Mouse (Mus musculus): ENCODE results near the gene Cenpp. TPM values are rescaled to one million over a fixed set of nuclear protein-coding genes. Genes with fewer than 3 reads are reported as not detected.

The Cenpp gene
- polyA plus RNA-seq, 1 experiment from 2014 or later: 3.8 TPM

DNA sequence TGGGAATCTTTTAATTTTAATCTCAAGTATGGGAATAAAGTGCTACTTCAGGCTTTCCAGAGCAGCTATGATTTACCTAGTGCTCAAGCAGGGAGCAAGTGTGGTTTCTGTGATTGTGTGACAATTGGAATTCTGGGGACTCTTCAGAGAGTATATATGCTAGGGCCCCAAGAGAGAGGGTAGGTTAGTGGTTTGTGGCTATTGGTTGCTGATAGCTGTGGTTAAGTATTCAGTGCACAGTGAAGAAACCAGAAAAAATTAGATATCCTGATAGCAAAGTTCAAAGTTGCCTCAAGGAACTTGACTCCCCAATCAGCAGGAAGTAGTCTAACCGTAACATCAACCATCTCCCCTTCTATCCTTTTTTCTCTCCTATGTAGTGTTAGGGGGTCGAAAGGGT is 25.2 kb upstream of the Cenpp start:
- H3K4me1 ChIP-seq (ENCODE audit: insufficient read depth, low read depth, low read length): peaks cover 3% of the 10 kb centered on the region; the same call in 1 of the 2 replicates
- H3K9ac ChIP-seq (replicated peaks; ENCODE audit: low read depth): no peak overlapping the region
- no peak overlapping the region for H3K4me3 ChIP-seq (ENCODE audit: low read depth, low read length)
- H3K27me3 ChIP-seq (replicated peaks; ENCODE audit: insufficient read depth, low read length): no peaks in the 10 kb centered on the region
- H3K9me3 ChIP-seq (ENCODE audit: low read length): no peaks in the 10 kb centered on the region
- H3K27ac ChIP-seq (ENCODE audit: low read length): no peak overlapping the region
- 0 out of 2 replicates have a peak, but pooled peaks cover 5% of the 10 kb centered on the region for H3K36me3 ChIP-seq (ENCODE audit: insufficient read depth, low read length)
- TF ChIP-seq CTCF (IDR thresholded peaks at IDR 0.05) (no peak), EP300 (IDR thresholded peaks at IDR 0.05) (no peak)
- ATAC-seq (no peak), DNase-seq (ENCODE audit: low spot score) (no peak)
- H3K4me2 ChIP-seq (replicated peaks; ENCODE audit: low read depth, low read length): no peak overlapping the region
- 82% methylated on average over 2 of the region's 2 CpGs for WGBS

DNA sequence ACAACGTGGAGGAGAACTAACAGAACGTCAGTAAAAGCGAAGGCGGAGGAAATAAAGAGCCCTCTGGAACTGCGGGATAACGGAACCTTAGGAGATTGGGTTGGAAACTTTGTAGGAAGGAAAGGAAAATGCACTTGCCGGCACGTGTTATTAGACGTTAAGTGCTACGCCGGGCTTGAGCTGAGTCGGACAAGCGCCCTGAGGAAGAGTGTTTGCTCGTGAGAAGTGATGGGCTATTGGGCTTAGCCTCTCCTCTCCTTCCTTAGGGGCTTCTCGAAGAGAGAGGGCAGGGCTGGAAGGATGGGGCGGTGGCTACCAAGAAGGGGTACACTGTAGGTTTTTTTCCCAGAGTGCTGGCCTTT is 576 bp upstream of the Cenpp start:
- peak overlapping the region; percentile 46 for H3K9ac ChIP-seq (replicated peaks; ENCODE audit: low read depth)
- TF ChIP-seq EP300 (IDR thresholded peaks at IDR 0.05): no peak
- no peak for TF ChIP-seq CTCF (IDR thresholded peaks at IDR 0.05)
- DNase-seq (ENCODE audit: low spot score): peak; percentile 84
- H3K27me3 ChIP-seq (replicated peaks; ENCODE audit: insufficient read depth, low read length): no peaks in the 10 kb centered on the region
- H3K4me1 ChIP-seq (ENCODE audit: insufficient read depth, low read depth, low read length): no peaks in the 10 kb centered on the region; the same call in 1 of the 2 replicates
- H3K36me3 ChIP-seq (ENCODE audit: insufficient read depth, low read length): no peaks in the 10 kb centered on the region
- no peaks in the 10 kb centered on the region for H3K9me3 ChIP-seq (ENCODE audit: low read length)
- ATAC-seq: peak; percentile 83
- H3K4me2 ChIP-seq (replicated peaks; ENCODE audit: low read depth, low read length): peak overlapping the region; percentile 80
- WGBS: under 1% methylated on average over 15 of the region's 16 CpGs
- peak overlapping the region; percentile 57 for H3K4me3 ChIP-seq (ENCODE audit: low read depth, low read length)
- H3K27ac ChIP-seq (ENCODE audit: low read length): peak overlapping the region; percentile 61

DNA sequence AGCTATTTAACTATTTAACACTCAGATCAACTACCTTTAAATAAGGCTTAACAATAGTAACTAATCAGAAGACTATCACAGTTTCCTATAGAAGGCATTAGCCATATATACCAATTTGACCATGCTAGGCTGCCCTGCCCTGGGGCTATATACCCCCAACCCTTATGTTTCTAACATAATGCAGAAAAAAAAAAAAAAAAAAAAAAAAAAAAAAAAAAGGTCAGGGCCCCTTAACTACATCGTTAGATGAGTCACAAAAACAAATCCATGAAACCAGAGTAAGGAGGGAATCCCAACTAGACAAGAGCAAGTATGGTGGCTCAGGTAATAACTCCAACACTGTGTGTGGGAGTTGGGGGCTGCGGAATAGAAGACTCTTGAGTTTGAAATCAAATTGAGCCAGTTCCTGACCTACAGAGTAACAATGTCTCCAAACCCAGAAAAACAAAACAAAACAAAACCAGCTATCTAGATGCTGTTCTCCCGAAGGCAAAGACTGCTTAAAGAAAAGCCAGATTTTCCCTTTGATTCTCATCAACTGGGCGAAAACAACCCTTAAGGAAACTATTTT is 719 bp downstream of the Cenpp start:
- Histone ChIP-seq H3K4me2 (replicated peaks; ENCODE audit: low read depth, low read length) (peak overlapping the region; percentile 95), H3K4me3 (ENCODE audit: low read depth, low read length) (peak overlapping the region; percentile 57), H3K9me3 (ENCODE audit: low read length) (no peaks in the 10 kb centered on the region), H3K36me3 (ENCODE audit: insufficient read depth, low read length) (no peaks in the 10 kb centered on the region), H3K9ac (replicated peaks; ENCODE audit: low read depth) (no peak overlapping the region), H3K27ac (ENCODE audit: low read length) (no peak overlapping the region), H3K4me1 (ENCODE audit: insufficient read depth, low read depth, low read length) (no peaks in the 10 kb centered on the region; the same call in 1 of the 2 replicates), H3K27me3 (replicated peaks; ENCODE audit: insufficient read depth, low read length) (no peaks in the 10 kb centered on the region)
- DNase-seq (ENCODE audit: low spot score) (no peak), ATAC-seq (no peak)
- WGBS: under 1% methylated on average over 4 of the region's 4 CpGs
- TF ChIP-seq CTCF (IDR thresholded peaks at IDR 0.05) (no peak), EP300 (IDR thresholded peaks at IDR 0.05) (no peak)

DNA sequence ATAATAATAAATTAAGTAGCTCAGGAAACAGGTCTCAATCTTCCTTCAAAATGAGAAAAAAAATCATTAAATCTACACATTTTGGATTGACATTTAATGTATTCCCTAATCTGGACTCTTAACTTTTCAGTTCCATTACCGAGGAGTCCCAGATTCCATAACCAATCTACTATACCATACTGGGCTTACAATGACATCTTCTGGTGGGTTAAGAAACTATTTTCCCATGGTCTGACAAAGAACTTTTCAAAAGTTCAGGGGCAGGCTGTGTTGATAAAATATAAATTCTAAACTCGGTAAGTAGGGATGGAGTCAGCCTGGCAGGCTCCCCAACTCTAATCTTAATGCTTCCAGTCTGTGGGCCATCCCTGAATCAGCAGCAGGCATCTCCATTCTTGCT is 1.4 kb downstream of the Cenpp start:
- no peak overlapping the region for H3K9ac ChIP-seq (replicated peaks; ENCODE audit: low read depth)
- no peak overlapping the region for H3K27ac ChIP-seq (ENCODE audit: low read length)
- peak; percentile 34; the same call in 1 of the 2 replicates for TF ChIP-seq CTCF (IDR thresholded peaks at IDR 0.05)
- no peak for TF ChIP-seq EP300 (IDR thresholded peaks at IDR 0.05)
- DNase-seq (ENCODE audit: low spot score) (peak; percentile 4), ATAC-seq (no peak)
- H3K9me3 ChIP-seq (ENCODE audit: low read length): no peaks in the 10 kb centered on the region
- no peak overlapping the region for H3K4me3 ChIP-seq (ENCODE audit: low read depth, low read length)
- WGBS: 35% methylated on average over 2 of the region's 2 CpGs
- H3K27me3 ChIP-seq (replicated peaks; ENCODE audit: insufficient read depth, low read length): no peaks in the 10 kb centered on the region
- H3K36me3 ChIP-seq (ENCODE audit: insufficient read depth, low read length): no peaks in the 10 kb centered on the region
- H3K4me1 ChIP-seq (ENCODE audit: insufficient read depth, low read depth, low read length): no peaks in the 10 kb centered on the region; the same call in 1 of the 2 replicates
- no peak overlapping the region for H3K4me2 ChIP-seq (replicated peaks; ENCODE audit: low read depth, low read length)

DNA sequence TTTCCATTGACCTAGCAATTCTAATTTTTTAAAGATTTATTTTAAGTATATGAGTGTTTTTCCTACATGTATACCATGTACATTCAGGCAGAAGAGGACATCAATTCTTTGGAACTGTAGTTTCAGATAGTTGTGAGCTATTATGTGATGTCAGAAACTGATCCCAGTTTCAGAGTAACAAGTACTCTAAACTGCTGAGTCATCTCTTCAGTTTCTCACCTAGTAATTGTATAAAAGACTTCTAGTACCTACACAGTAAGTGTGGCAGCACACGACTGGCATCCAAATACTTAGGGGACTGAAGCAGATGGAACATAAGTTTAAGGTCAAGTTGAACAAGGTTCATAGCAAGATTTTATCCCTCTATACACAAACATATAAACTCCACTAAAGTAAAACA is 6.6 kb downstream of the Cenpp start:
- no peak for DNase-seq (ENCODE audit: low spot score)
- 84% methylated on average over 1 of the region's 1 CpGs for WGBS

DNA sequence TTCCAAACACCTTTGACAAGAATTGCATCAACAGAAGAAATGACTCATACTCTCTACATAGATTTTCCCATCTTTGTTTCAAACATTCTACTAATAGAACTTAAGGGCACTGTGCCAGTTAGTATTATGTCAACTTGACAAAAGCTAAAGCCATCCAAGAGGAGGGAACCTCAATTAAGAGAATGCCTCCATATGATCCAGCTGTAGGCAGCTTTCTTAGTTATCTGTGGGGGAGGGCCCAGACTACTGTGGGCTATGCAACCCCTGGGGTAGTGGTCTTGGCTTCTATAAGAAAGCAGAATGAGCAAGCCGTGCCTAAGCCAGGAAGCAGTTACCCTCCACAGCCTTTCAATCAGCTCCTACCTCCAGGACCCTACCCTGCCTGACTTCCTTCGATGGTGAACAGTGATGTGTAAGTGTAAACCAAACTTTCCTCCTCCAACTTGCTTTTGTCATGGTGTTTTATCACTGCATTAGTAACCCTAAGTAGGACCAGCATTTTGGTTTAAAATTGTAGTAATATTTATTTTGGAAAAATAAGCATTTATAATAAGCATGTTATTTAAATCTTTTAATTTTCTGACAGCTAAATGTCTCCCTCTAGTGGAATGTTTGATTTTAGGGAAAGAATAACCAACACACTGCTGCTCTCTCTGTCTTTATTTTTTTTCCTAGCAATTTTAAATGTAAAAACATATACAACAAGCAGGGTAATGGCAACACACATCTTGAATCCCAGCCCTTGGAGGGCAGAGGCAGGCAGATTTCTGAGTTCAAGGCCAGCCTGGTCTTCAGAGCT is 7.7 kb downstream of the Cenpp start:
- H3K4me1 ChIP-seq (ENCODE audit: insufficient read depth, low read depth, low read length): no peaks in the 10 kb centered on the region
- peak; percentile 73 for ATAC-seq
- no peak overlapping the region for H3K27ac ChIP-seq (ENCODE audit: low read length)
- H3K9ac ChIP-seq (replicated peaks; ENCODE audit: low read depth): no peak overlapping the region
- H3K4me3 ChIP-seq (ENCODE audit: low read depth, low read length): no peak overlapping the region
- no peaks in the 10 kb centered on the region for H3K27me3 ChIP-seq (replicated peaks; ENCODE audit: insufficient read depth, low read length)
- TF ChIP-seq EP300 (IDR thresholded peaks at IDR 0.05): peak; percentile 73
- peak; percentile 64 for TF ChIP-seq CTCF (IDR thresholded peaks at IDR 0.05)
- WGBS: 51% methylated on average over 2 of the region's 2 CpGs
- H3K4me2 ChIP-seq (replicated peaks; ENCODE audit: low read depth, low read length): no peak overlapping the region
- H3K9me3 ChIP-seq (ENCODE audit: low read length): no peaks in the 10 kb centered on the region
- peak; percentile 89 for DNase-seq (ENCODE audit: low spot score)
- no peaks in the 10 kb centered on the region for H3K36me3 ChIP-seq (ENCODE audit: insufficient read depth, low read length)

More for the DNA sequence above, 6.6 kb downstream of the Cenpp start:
- H3K9me3 ChIP-seq (ENCODE audit: low read length): no peaks in the 10 kb centered on the region
- ATAC-seq: no peak
- no peaks in the 10 kb centered on the region for H3K4me1 ChIP-seq (ENCODE audit: insufficient read depth, low read depth, low read length)
- no peaks in the 10 kb centered on the region for H3K36me3 ChIP-seq (ENCODE audit: insufficient read depth, low read length)
- no peak overlapping the region for H3K4me3 ChIP-seq (ENCODE audit: low read depth, low read length)
- no peak overlapping the region for H3K9ac ChIP-seq (replicated peaks; ENCODE audit: low read depth)
- no peak overlapping the region for H3K27ac ChIP-seq (ENCODE audit: low read length)
- TF ChIP-seq EP300 (IDR thresholded peaks at IDR 0.05) (no peak), CTCF (IDR thresholded peaks at IDR 0.05) (no peak)
- H3K27me3 ChIP-seq (replicated peaks; ENCODE audit: insufficient read depth, low read length): no peaks in the 10 kb centered on the region
- H3K4me2 ChIP-seq (replicated peaks; ENCODE audit: low read depth, low read length): no peak overlapping the region

All from lung, postnatal 0 days (tissue).